ENCODE assay signal across 10 mouse cellular contexts in the genomic region with DNA sequence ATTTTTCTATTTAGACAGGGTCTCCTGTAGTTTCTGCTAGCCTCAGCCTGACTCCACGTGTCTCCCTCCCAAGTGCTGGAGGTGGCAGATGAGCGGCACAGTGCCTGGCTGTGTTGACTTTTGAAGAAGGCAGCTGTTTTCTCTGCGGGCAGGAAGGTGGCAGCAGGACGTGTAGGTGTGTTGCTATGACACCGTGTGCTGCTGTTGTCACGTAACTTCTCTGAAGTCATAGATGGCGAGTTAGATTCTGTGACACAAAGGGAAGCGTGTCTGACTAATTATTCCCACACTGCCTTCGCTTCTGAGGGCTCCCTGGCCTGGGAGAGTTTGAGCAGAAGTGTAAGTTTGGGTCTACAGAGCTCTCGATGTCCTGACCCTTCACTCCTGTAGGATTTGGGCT. TPM values are rescaled to one million over a fixed set of nuclear protein-coding genes. Genes with fewer than 3 reads are reported as not detected.
DNase-seq lines count a peak whose midpoint lies in the region; ATAC-seq and TF ChIP-seq lines count a peak whose summit lies in the region.
"Had no signal": no experiment of that assay in that cellular context is flagged by ENCODE, and none has a peak within 500 bp of the region (broad histone marks: within the 10 kb centered on the region; RNA-seq: fewer than 3 reads in every experiment).

No protein-coding gene starts in this region.

- TF ChIP-seq CTCF in spleen, adult 2 months (IDR thresholded peaks at IDR 0.05; ENCODE audit: extremely low read depth, insufficient read depth, insufficient read length, insufficient replicate concordance), result no peak

- no peaks in the 10 kb centered on the region for H3K9me3 ChIP-seq in kidney, embryonic 15.5 days (replicated peaks)
- H3K9me3 ChIP-seq: midbrain, embryonic 12.5 days had no signal

- no peaks in the 10 kb centered on the region; the same call in 1 of the 2 replicates for H3K4me1 ChIP-seq in spleen, adult 2 months (ENCODE audit: control insufficient read depth, insufficient read depth, insufficient read length)
- H3K4me1 ChIP-seq in kidney, embryonic 15.5 days, result no peaks in the 10 kb centered on the region
- H3K4me1 ChIP-seq: midbrain, embryonic 12.5 days had no signal

- H3K4me3 ChIP-seq in spleen, adult 2 months (ENCODE audit: extremely low read depth, insufficient read depth, insufficient read length), result no peak overlapping the region
- H3K4me3 ChIP-seq in kidney, embryonic 15.5 days (replicated peaks), result no peak overlapping the region
- H3K4me3 ChIP-seq: midbrain, embryonic 12.5 days had no signal

- ATAC-seq in monocyte, adult 5-6 weeks (replicated peaks; ENCODE audit: insufficient number of reproducible peaks, low FRiP score, low TSS enrichment, poor library complexity, severe bottlenecking), result peak; percentile 85
- ATAC-seq in kidney, embryonic 15.5 days (replicated peaks; ENCODE audit: low FRiP score), result no peak

- H3K27ac ChIP-seq in spleen, adult 2 months (ENCODE audit: insufficient read depth, low read length), result peak overlapping the region; percentile 76
- H3K27ac ChIP-seq in kidney, embryonic 15.5 days, result no peak overlapping the region
- H3K27ac ChIP-seq: midbrain, embryonic 12.5 days had no signal

- no peak overlapping the region for H3K9ac ChIP-seq in kidney, embryonic 15.5 days
- H3K9ac ChIP-seq: midbrain, embryonic 12.5 days had no signal

- TF ChIP-seq POLR2A in spleen, adult 2 months (IDR thresholded peaks at IDR 0.05; ENCODE audit: low read depth, low read length), result no peak; the same call in 1 of the 2 replicates

- no peaks in the 10 kb centered on the region for H3K36me3 ChIP-seq in spleen, adult 2 months (ENCODE audit: control insufficient read depth, insufficient read depth, low read length)
- H3K36me3 ChIP-seq in kidney, embryonic 15.5 days, result no peaks in the 10 kb centered on the region
- H3K36me3 ChIP-seq: midbrain, embryonic 12.5 days had no signal

- WGBS in spleen, adult 2 months, result 14% methylated on average over 10 of the region's 10 CpGs
- 42% methylated on average over 10 of the region's 10 CpGs for WGBS in kidney, embryonic 15.5 days

- DNase-seq in spleen, adult 2 months (ENCODE audit: low read depth in 1 of 2, low spot score in 2 of 2), result peak; percentile 52 to 89
- no peak for DNase-seq in spleen, postnatal 4 days (ENCODE audit: low spot score in 2 of 2)
- DNase-seq in frontal cortex, postnatal 14 days (ENCODE audit: low spot score in 2 of 2), result peak; percentile 15 to 29
- DNase-seq in thymus, postnatal 4 days, result peak; percentile 78
- DNase-seq in kidney, postnatal 36 days, result no peak
- DNase-seq: kidney, adult 18-20 months had no signal

- no peak overlapping the region for H3K4me2 ChIP-seq in kidney, embryonic 15.5 days
- H3K4me2 ChIP-seq: midbrain, embryonic 12.5 days had no signal

- no peaks in the 10 kb centered on the region for H3K27me3 ChIP-seq in spleen, adult 2 months (ENCODE audit: control insufficient read depth, insufficient read depth, low read length)
- no peaks in the 10 kb centered on the region; the same call in 1 of the 2 replicates for H3K27me3 ChIP-seq in kidney, embryonic 15.5 days
- H3K27me3 ChIP-seq: midbrain, embryonic 12.5 days had no signal

RNA-seq across cellular contexts. Expression of gene Tuba3a, which starts 20.6 kb away (rescaled TPM):
- not detected in 2 replicates for polyA plus RNA-seq in spleen, adult 2 months (2012; rRNA removed)
- 0.78 TPM in 1 of 3 replicates, not detected in the others for total RNA-seq in monocyte, adult 5-6 weeks (2017)
- polyA plus RNA-seq in kidney, embryonic 15.5 days (2015; fragmentation: Nextera tagmentation; extraction: Ambion mirVana), result 0.19 and 0.24 TPM in 2 replicates
- total RNA-seq: liver, adult 2 months had no signal
- polyA plus RNA-seq: liver, adult 2 months; midbrain, embryonic 12.5 days had no signal

RNA-seq across cellular contexts. Expression of gene Cd27, which starts 28.4 kb away (rescaled TPM):
- polyA plus RNA-seq in spleen, adult 2 months (2012; rRNA removed), result 87.3 and 98.7 TPM in 2 replicates
- total RNA-seq in monocyte, adult 5-6 weeks (2017), result 9.1 to 38.2 TPM (median 26.6 TPM) in 3 replicates
- 1.8 and 2.8 TPM in 2 replicates for polyA plus RNA-seq in kidney, embryonic 15.5 days (2015; fragmentation: Nextera tagmentation; extraction: Ambion mirVana)

RNA-seq across cellular contexts. Expression of gene Tapbpl, which starts 33.6 kb away (rescaled TPM):
- 24.4 and 38.0 TPM in 2 replicates for polyA plus RNA-seq in spleen, adult 2 months (2012; rRNA removed)
- total RNA-seq in monocyte, adult 5-6 weeks (2017), result 32.5 to 50.2 TPM (median 35.0 TPM) in 3 replicates
- 5.4 and 6.1 TPM in 2 replicates for polyA plus RNA-seq in kidney, embryonic 15.5 days (2015; fragmentation: Nextera tagmentation; extraction: Ambion mirVana)

RNA-seq across cellular contexts. Expression of gene Ltbr, which starts 48.4 kb away (rescaled TPM):
- polyA plus RNA-seq in spleen, adult 2 months (2012; rRNA removed), result 22.8 and 24.5 TPM in 2 replicates
- 29.5 to 47.9 TPM (median 41.2 TPM) in 3 replicates for total RNA-seq in monocyte, adult 5-6 weeks (2017)
- 58.7 and 62.6 TPM in 2 replicates for polyA plus RNA-seq in kidney, embryonic 15.5 days (2015; fragmentation: Nextera tagmentation; extraction: Ambion mirVana)

RNA-seq across cellular contexts. Expression of gene Vamp1, which starts 49.9 kb away (rescaled TPM):
- polyA plus RNA-seq in spleen, adult 2 months (2012; rRNA removed), result 41.7 and 46.8 TPM in 2 replicates
- 12.8 to 29.3 TPM (median 15.5 TPM) in 3 replicates for total RNA-seq in monocyte, adult 5-6 weeks (2017)
- polyA plus RNA-seq in kidney, embryonic 15.5 days (2015; fragmentation: Nextera tagmentation; extraction: Ambion mirVana), result 6.5 and 6.7 TPM in 2 replicates

Comparison
In these comparisons a context has a peak if more than half of its experiments do, and no peak if none do; other contexts are left out.
1. DNase-seq: peak in spleen, adult 2 months (2 of 2), frontal cortex, postnatal 14 days (2 of 2) and thymus, postnatal 4 days (single experiment); none in spleen, postnatal 4 days (0 of 2) and kidney, postnatal 36 days (0 of 2).
2. RNA of gene Cd27, which starts 28.4 kb away (polyA plus RNA-seq): 87.3 to 98.7 TPM in spleen, adult 2 months; 1.8 to 2.8 TPM in kidney, embryonic 15.5 days; every median in the first group is over 10 times any median in the second.